ENCODE assay signal across 20 mouse cellular contexts in genomic region chr14:14030621-14031020, GRCm38 (mm10).
"Had no signal": no experiment of that assay in that cellular context is flagged by ENCODE, and none has a peak within 500 bp of the region (broad histone marks: within the 10 kb centered on the region; RNA-seq: fewer than 3 reads in every experiment).

No protein-coding gene starts in this region.

- H3K9ac ChIP-seq: intestine, embryonic 15.5 days; kidney, embryonic 15.5 days; limb, embryonic 13.5 days; lung, embryonic 14.5 days; midbrain, embryonic 13.5 days; neural tube, embryonic 13.5 days had no signal

- DNase-seq: kidney, adult 11 months; kidney, adult 8-10 months; kidney, postnatal 10 days; kidney, postnatal 36 days; lung, embryonic 14.5 days; lung, postnatal 10 days; lung, postnatal 4 days; thymus, adult 2 months; thymus, postnatal 14 days; thymus, postnatal 4 days had no signal

- H3K4me2 ChIP-seq: intestine, embryonic 15.5 days; kidney, embryonic 15.5 days; limb, embryonic 13.5 days; lung, embryonic 14.5 days; midbrain, embryonic 13.5 days; neural tube, embryonic 13.5 days had no signal

- ATAC-seq: intestine, embryonic 15.5 days; midbrain, embryonic 13.5 days; midbrain, embryonic 16.5 days had no signal

- H3K4me3 ChIP-seq: intestine, embryonic 15.5 days; kidney, embryonic 15.5 days; limb, embryonic 10.5 days; limb, embryonic 13.5 days; midbrain, embryonic 10.5 days; midbrain, embryonic 13.5 days; myocyte; neural tube, embryonic 13.5 days had no signal

- H3K27ac ChIP-seq: intestine, embryonic 15.5 days; kidney, embryonic 15.5 days; limb, embryonic 10.5 days; limb, embryonic 13.5 days; midbrain, embryonic 10.5 days; midbrain, embryonic 13.5 days; neural tube, embryonic 13.5 days; stomach, postnatal 0 days had no signal

- H3K27me3 ChIP-seq: intestine, embryonic 15.5 days; kidney, embryonic 15.5 days; limb, embryonic 13.5 days; midbrain, embryonic 13.5 days; neural tube, embryonic 13.5 days had no signal

- H3K4me1 ChIP-seq: intestine, embryonic 15.5 days; kidney, embryonic 15.5 days; limb, embryonic 10.5 days; limb, embryonic 13.5 days; midbrain, embryonic 10.5 days; midbrain, embryonic 13.5 days; neural tube, embryonic 13.5 days had no signal

- H3K36me3 ChIP-seq: intestine, embryonic 15.5 days; midbrain, embryonic 13.5 days had no signal

- H3K9me3 ChIP-seq: intestine, embryonic 15.5 days; kidney, embryonic 15.5 days; limb, embryonic 10.5 days; limb, embryonic 13.5 days; midbrain, embryonic 10.5 days; midbrain, embryonic 13.5 days; neural tube, embryonic 13.5 days had no signal
